Mouse (Mus musculus) myocyte (in vitro differentiated cells): ENCODE data around the gene Slc25a29.

Source experiments
- E2F4 ChIP-seq: IDR thresholded peaks from one replicate; pipeline ENCODE4 v1.6.1; 2011; ENCODE audit warnings: mild to moderate bottlenecking, control low read depth, moderate library complexity; ENCODE audit not compliant: insufficient read depth
- MYOG ChIP-seq, 3 experiments: IDR thresholded peaks; one replicate each; pipeline ENCODE4 v1.6.1; 2011; ENCODE audit warnings: control low read depth in 2 of 3, low read depth in 2 of 3, mild to moderate bottlenecking in 2 of 3; ENCODE audit not compliant: insufficient read length in 2 of 3, control insufficient read depth in 1 of 3, insufficient read depth in 1 of 3
- POLR2A ChIP-seq: IDR thresholded peaks from one replicate; pipeline ENCODE4 v1.6.1; 2011; ENCODE audit warnings: low read depth, mild to moderate bottlenecking, control low read depth, moderate library complexity; ENCODE audit not compliant: insufficient read length
- POLR2AphosphoS2 ChIP-seq: IDR thresholded peaks from one replicate; pipeline ENCODE4 v1.6.1; 2011; ENCODE audit warnings: low read depth, control low read depth; ENCODE audit not compliant: insufficient read length
- TCF3 ChIP-seq: IDR thresholded peaks from one replicate; pipeline ENCODE4 v1.6.1; 2011; ENCODE audit warnings: low read depth, control low read depth; ENCODE audit not compliant: insufficient read length
- USF1 ChIP-seq: IDR thresholded peaks from one replicate; pipeline ENCODE4 v1.6.1; 2011; ENCODE audit warnings: low read depth, mild to moderate bottlenecking, control low read depth, moderate library complexity

GRCm38 (mm10) chr12:108852822-108853221, 17.1 kb upstream of the Slc25a29 start:
- TF ChIP-seq TCF3 (no peak), POLR2A (no peak), MYOG (IDR thresholded peaks at IDR 0.05; ENCODE audit: control insufficient read depth in 1 of 3, insufficient read depth in 1 of 3, insufficient read length in 2 of 3, low read depth in 2 of 3) (no peak), USF1 (no peak), E2F4 (no peak), POLR2AphosphoS2 (no peak)
